Mouse (Mus musculus): ENCODE data around the gene Mfsd4b3. TPM values are rescaled to one million over a fixed set of nuclear protein-coding genes. Genes with fewer than 3 reads are reported as not detected.
A peak's percentile ranks its signal among the peaks of the same experiment; 100 is the strongest.
"Not testable (repeated sequence)": the region's sequence is repeated elsewhere in the genome, so short reads cannot be mapped to it uniquely, and the experiment has no call there.

The Mfsd4b3 gene
- polyA plus RNA-seq, 1 experiment from 2014 or later: not detected

DNA sequence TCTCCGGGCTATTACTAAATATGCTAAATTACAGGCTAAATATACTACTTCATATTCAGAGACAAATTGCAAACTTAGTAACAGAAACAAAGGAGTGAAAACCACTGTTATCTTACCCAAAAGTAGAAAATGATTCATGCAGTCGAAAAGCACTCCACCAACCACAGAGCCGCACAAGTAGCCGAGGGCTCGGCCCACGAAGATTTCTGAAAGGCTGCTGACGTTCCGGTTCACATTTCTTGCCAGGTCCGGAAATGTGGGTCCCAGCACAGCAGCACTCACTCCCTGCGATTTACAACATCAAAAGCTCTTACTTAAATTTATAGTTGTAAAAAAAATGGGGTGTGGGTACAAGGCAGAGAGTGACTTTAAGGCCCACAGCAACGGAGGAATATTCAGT, 15.0 kb upstream of the Mfsd4b3 start:
- Histone ChIP-seq H3K9me3 (replicated peaks) (peaks cover 10% of the 10 kb centered on the region; the same call in 1 of the 2 replicates), H3K27me3 (no peaks in the 10 kb centered on the region), H3K4me1 (no peaks in the 10 kb centered on the region), H3K27ac (no peak overlapping the region), H3K36me3 (ENCODE audit: poor library complexity, severe bottlenecking) (0 out of 2 replicates have a peak, but pooled peaks cover 2% of the 10 kb centered on the region), H3K4me2 (no peak overlapping the region), H3K4me3 (no peak overlapping the region), H3K9ac (no peak overlapping the region)
- no peak for ATAC-seq
- 74% methylated on average over 11 of the region's 11 CpGs for whole genome bisulfite sequencing

GRCm38 (mm10) chr10:39967512-39967911, 7.6 kb upstream of the Mfsd4b3 start:
- no peak overlapping the region for H3K9ac ChIP-seq
- no peaks in the 10 kb centered on the region for H3K4me1 ChIP-seq
- 86% methylated on average over 3 of the region's 3 CpGs for WGBS
- H3K27me3 ChIP-seq: no peaks in the 10 kb centered on the region
- ATAC-seq: no peak
- no peaks in the 10 kb centered on the region for H3K9me3 ChIP-seq (replicated peaks)
- H3K27ac ChIP-seq: no peak overlapping the region
- no peaks in the 10 kb centered on the region for H3K36me3 ChIP-seq (ENCODE audit: poor library complexity, severe bottlenecking)
- H3K4me2 ChIP-seq: no peak overlapping the region
- no peak overlapping the region for H3K4me3 ChIP-seq

GRCm38 (mm10) chr10:39961906-39962305, 2.0 kb upstream of the Mfsd4b3 start:
- H3K36me3 ChIP-seq (ENCODE audit: poor library complexity, severe bottlenecking): no peaks in the 10 kb centered on the region
- no peak for ATAC-seq
- no peak overlapping the region for H3K27ac ChIP-seq
- no peak overlapping the region for H3K4me2 ChIP-seq
- H3K4me1 ChIP-seq: peaks cover 7% of the 10 kb centered on the region; the same call in 1 of the 2 replicates
- WGBS: 73% methylated on average over 1 of the region's 1 CpGs
- no peak overlapping the region for H3K9ac ChIP-seq
- H3K27me3 ChIP-seq: no peaks in the 10 kb centered on the region
- no peak overlapping the region for H3K4me3 ChIP-seq
- no peaks in the 10 kb centered on the region for H3K9me3 ChIP-seq (replicated peaks)

GRCm38 (mm10) chr10:39960441-39960822, 479 bp upstream of the Mfsd4b3 start:
- peak; percentile 73 for ATAC-seq
- Histone ChIP-seq H3K27ac (no peak overlapping the region), H3K4me3 (peak overlapping the region; percentile 48; the same call in 1 of the 2 replicates), H3K4me2 (peak overlapping the region; percentile 85), H3K27me3 (no peaks in the 10 kb centered on the region), H3K9me3 (replicated peaks) (no peaks in the 10 kb centered on the region), H3K36me3 (ENCODE audit: poor library complexity, severe bottlenecking) (no peaks in the 10 kb centered on the region), H3K4me1 (peaks cover 7% of the 10 kb centered on the region; the same call in 1 of the 2 replicates), H3K9ac (no peak overlapping the region)
- WGBS: 40% methylated on average over 11 of the region's 11 CpGs

GRCm38 (mm10) chr10:39958266-39958665, 1.7 kb downstream of the Mfsd4b3 start:
- WGBS: 73% methylated on average over 4 of the region's 4 CpGs
- ATAC-seq: no peak

DNA sequence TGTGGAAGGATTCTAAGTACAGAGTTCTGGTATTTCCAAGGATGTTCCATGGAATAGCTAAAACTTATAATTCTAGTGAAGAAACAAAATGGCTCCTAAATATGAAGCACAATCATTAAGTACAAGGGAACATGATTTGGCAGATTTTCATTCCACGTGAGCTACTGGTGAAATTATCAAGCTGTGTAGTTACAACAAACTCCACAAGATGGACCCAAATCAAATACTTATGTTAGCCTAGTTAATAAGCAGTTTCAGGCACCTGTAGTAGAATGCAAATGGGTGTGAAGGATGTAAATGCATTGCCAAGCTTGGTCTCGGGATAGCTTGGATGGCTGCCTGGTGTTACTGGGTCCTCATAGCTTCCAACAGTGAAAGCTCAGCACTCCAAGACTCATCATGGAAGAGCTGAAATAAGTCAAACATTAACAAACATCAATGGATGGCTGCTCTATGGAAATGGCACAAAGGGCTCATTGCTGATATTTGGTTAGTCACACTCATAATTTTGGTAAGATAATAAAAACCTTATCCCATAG, 3.5 kb downstream of the Mfsd4b3 start:
- 64% methylated on average over 2 of the region's 2 CpGs for WGBS
- Histone ChIP-seq H3K9ac (no peak overlapping the region), H3K27ac (no peak overlapping the region), H3K9me3 (replicated peaks) (no peaks in the 10 kb centered on the region), H3K4me1 (peaks cover 7% of the 10 kb centered on the region; the same call in 1 of the 2 replicates), H3K4me3 (no peak overlapping the region), H3K36me3 (ENCODE audit: poor library complexity, severe bottlenecking) (no peaks in the 10 kb centered on the region), H3K4me2 (no peak overlapping the region), H3K27me3 (no peaks in the 10 kb centered on the region)
- no peak for ATAC-seq

More at GRCm38 (mm10) chr10:39958266-39958665, 1.7 kb downstream of the Mfsd4b3 start:
- Histone ChIP-seq H3K9me3 (replicated peaks) (no peaks in the 10 kb centered on the region), H3K4me2 (no peak overlapping the region), H3K27me3 (no peaks in the 10 kb centered on the region), H3K4me3 (no peak overlapping the region), H3K27ac (no peak overlapping the region), H3K9ac (no peak overlapping the region), H3K4me1 (peaks cover 7% of the 10 kb centered on the region; the same call in 1 of the 2 replicates), H3K36me3 (ENCODE audit: poor library complexity, severe bottlenecking) (no peaks in the 10 kb centered on the region)

- 85% methylated on average over 2 of the region's 2 CpGs for WGBS
- Histone ChIP-seq H3K36me3 (ENCODE audit: poor library complexity, severe bottlenecking) (no peaks in the 10 kb centered on the region), H3K4me2 (no peak overlapping the region), H3K27me3 (no peaks in the 10 kb centered on the region), H3K9me3 (replicated peaks) (no peaks in the 10 kb centered on the region), H3K4me3 (no peak overlapping the region), H3K4me1 (peaks cover 4% of the 10 kb centered on the region; the same call in 1 of the 2 replicates), H3K9ac (no peak overlapping the region), H3K27ac (no peak overlapping the region)
- ATAC-seq: no peak
These were observed 4.8 kb downstream of the Mfsd4b3 start for GRCm38 (mm10) chr10:39955163-39955562.

- Histone ChIP-seq H3K9me3 (replicated peaks) (no peaks in the 10 kb centered on the region), H3K4me1 (no peaks in the 10 kb centered on the region), H3K36me3 (ENCODE audit: poor library complexity, severe bottlenecking) (no peaks in the 10 kb centered on the region), H3K27ac (no peak overlapping the region), H3K27me3 (no peaks in the 10 kb centered on the region), H3K4me2 (no peak overlapping the region), H3K9ac (no peak overlapping the region), H3K4me3 (no peak overlapping the region)
- 92% methylated on average over 2 of the region's 2 CpGs for WGBS
- ATAC-seq: no peak
These were observed 10.5 kb downstream of the Mfsd4b3 start for GRCm38 (mm10) chr10:39949377-39949954.

DNA sequence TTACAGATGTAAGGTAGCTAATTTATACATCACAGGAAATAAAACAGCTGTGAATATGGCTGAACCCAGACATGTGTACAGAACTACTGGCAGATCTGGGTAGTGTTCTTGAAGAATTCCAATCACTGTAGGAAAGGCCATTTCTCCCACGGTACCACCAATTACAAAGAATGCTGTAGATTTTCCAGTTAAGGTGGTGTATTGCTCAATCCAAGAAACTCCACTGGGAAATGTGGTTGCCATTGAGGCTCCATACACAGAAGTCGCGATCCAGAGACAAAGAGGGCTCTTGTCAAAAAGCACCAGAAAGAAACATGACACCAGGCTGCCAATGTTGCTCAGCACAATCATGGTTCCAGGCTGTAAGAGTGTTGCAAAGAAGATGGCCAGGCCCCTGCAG, 12.8 kb downstream of the Mfsd4b3 start:
- H3K27me3 ChIP-seq; H3K27ac ChIP-seq; H3K9me3 ChIP-seq (replicated peaks); H3K4me3 ChIP-seq; H3K36me3 ChIP-seq (ENCODE audit: poor library complexity, severe bottlenecking); H3K9ac ChIP-seq; H3K4me1 ChIP-seq; ATAC-seq; H3K4me2 ChIP-seq: not testable (repeated sequence)
- WGBS: 84% methylated on average over 3 of the region's 3 CpGs

- no peaks in the 10 kb centered on the region for H3K36me3 ChIP-seq (ENCODE audit: poor library complexity, severe bottlenecking)
- no peak for ATAC-seq
- WGBS: 84% methylated on average over 7 of the region's 7 CpGs
- no peaks in the 10 kb centered on the region for H3K27me3 ChIP-seq
- no peak overlapping the region for H3K4me2 ChIP-seq
- H3K9ac ChIP-seq: no peak overlapping the region
- H3K4me1 ChIP-seq: no peaks in the 10 kb centered on the region
- no peak overlapping the region for H3K27ac ChIP-seq
- no peak overlapping the region for H3K4me3 ChIP-seq
- H3K9me3 ChIP-seq (replicated peaks): no peaks in the 10 kb centered on the region
These were observed 23.4 kb downstream of the Mfsd4b3 start for GRCm38 (mm10) chr10:39936553-39936952.

DNA sequence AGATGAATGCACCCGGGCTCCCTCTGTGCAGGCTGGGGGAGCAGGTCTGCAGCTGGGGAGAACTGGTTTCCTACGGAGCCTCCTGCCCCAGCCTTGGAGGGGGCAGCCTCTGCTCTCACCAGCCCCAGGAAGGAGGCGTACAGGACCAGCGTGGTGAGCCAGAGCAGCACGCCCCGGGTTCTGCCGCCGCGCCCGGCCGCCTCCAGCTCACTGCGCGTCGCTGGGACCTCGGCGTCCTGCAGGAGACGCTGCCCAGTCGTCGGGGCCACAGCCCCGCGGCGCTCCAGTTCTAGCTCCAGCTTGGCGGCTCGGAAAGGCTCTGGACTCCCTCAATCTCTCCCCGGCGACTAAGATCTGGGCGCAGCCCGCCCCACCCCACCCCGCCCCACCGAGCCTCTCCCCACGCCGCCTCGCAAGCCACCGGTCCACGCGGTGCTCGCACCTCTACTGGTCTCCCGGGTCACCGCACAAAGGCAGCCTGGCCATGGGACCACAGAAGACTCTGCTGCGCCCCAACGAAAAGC, 33.3 kb downstream of the Mfsd4b3 start, which contains the start of gene Mfsd4b2:
Gene Mfsd4b2, minus strand, starts transcription at position 308 of the 524 bp plus-strand sequence.
- WGBS: under 1% methylated on average over 38 of the region's 41 CpGs
- H3K4me2 ChIP-seq: peak within 1 kb of the TSS; percentile 78
- H3K4me1 ChIP-seq: 0 out of 2 replicates have a peak, but pooled peaks cover 5% of the 10 kb centered on the region
- no peak within 1 kb of the TSS for H3K27ac ChIP-seq
- H3K9me3 ChIP-seq (replicated peaks): no peaks in the 10 kb centered on the region
- peak within 1 kb of the TSS; percentile 44 for H3K4me3 ChIP-seq
- H3K9ac ChIP-seq: peak within 1 kb of the TSS; percentile 66
- ATAC-seq: peak; percentile 45; the same call in 1 of the 2 replicates
- H3K27me3 ChIP-seq: peaks cover 22% of the 10 kb centered on the region
- no peaks in the 10 kb centered on the region for H3K36me3 ChIP-seq (ENCODE audit: poor library complexity, severe bottlenecking)

DNA sequence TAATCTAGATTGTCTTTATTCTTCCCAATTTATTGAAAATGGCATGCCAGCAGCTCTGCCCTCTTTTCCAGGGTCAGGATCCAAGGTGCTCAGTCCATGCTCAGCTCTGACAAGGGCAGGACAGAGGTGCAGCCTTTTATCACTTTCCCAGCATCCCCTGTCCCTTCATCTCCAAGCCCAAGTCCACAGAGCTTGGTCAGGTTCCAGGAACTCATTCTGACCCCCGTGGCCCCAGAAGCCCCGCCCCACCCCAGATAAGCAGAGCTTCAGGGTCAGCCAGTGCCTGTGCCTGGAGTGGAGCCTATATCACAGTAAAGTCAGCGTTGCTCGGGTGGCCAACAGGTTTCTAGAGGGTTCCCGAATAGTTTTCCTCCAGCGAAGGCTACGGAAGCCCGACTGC, 35.4 kb downstream of the Mfsd4b3 start:
- not testable (repeated sequence) for H3K9me3 ChIP-seq (replicated peaks); H3K4me3 ChIP-seq; H3K4me2 ChIP-seq; ATAC-seq; H3K27ac ChIP-seq; H3K9ac ChIP-seq; H3K4me1 ChIP-seq; H3K36me3 ChIP-seq (ENCODE audit: poor library complexity, severe bottlenecking)
- WGBS: 76% methylated on average over 8 of the region's 8 CpGs
- peaks cover 22% of the 10 kb centered on the region for H3K27me3 ChIP-seq
